Mouse (Mus musculus): ENCODE data around the gene Nckap5l.
A peak's percentile ranks its signal among the peaks of the same experiment; 100 is the strongest.

Gene Nckap5l

DNA sequence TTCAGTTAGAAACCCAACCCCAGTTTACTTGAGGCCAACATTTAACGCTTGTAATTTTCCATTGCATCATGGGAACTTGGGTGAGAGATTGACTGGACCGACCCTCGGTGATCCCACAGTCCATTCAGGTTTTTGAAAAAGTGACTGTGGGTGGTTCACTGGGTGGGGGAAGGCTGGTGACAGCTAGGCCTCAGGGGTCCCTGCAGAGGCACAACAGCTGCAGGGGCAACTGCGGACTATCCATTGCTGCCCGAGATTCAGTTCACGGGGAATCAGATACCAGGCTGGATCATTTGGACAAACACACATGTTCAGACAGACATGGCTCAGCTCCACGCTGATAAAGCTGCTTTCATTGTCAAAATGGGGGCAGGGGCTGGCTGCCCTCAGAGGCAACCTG lies 26.0 kb downstream of the Nckap5l start:
- no peak for DNase-seq (ENCODE audit: low spot score in 2 of 2)

DNA sequence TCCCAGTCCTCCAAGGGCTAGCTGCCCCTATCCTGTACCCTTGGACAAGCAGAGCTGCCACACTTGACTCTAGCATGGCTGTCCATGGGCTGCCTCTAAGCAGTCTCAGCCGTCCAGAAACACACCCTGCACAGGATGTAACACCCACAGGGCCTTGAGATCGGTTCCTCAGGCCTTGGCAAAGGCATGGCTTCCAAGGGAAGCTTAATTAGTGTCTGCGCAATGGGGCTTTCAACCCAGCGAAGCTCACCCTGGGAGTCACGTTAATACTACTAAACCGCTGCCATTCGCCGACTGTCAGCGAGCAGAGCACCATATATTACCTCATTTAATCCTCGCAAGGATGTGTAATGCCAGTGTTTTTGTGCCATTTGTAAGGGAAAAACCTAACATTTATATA lies 26.5 kb downstream of the Nckap5l start:
- no peak for DNase-seq (ENCODE audit: low spot score in 2 of 2)

- no peak for DNase-seq (ENCODE audit: low spot score in 2 of 2)
Observed at GRCm38 (mm10) chr15:99430394-99430793, 27.2 kb downstream of the Nckap5l start.

GRCm38 (mm10) chr15:99423884-99424283 lies 33.7 kb downstream of the Nckap5l start:
- no peak for DNase-seq (ENCODE audit: low spot score in 2 of 2)

- DNase-seq (ENCODE audit: low spot score in 2 of 2), result no peak
Observed at GRCm38 (mm10) chr15:99423131-99423530, 34.4 kb downstream of the Nckap5l start.

DNA sequence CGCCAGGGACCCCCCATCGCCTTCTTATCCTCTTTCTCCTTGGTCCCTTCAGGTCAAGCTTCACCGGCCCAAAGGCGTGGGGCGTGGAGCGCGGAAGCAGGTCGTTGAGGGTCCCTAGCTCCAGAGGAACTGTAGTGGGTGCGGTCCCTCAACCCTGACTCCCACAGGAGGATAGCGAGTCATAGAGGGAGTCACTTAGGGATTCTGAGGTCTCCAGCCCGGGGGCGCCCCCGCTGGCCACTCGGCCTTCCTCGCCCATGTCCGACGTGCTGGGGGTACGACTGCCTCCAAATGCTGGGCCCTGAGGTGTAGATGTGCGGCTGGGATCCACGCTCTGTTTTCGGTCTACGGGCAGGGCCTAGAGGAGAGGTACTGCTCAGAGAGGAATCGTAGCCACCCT lies 35.0 kb downstream of the Nckap5l start:
- DNase-seq (ENCODE audit: low spot score in 2 of 2), result no peak

DNA sequence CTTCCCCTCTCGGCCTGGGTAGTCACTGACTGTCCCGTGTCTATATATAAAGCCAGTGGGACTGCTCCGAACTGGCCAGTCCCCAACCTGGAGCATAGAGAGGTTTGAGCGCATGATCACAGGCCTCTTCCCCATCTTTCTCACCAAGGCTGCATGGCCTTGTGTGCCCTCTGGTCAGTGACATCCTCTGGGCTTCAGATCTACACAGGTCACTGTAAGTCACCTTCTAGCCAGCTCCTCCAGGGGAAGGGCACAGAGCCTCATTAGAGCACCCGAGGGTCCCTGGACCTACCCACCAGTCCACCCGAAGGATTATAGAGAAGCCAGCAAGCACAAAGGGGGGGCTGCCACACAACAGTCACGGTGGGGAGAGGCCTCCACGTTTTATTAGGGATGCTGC lies 35.9 kb downstream of the Nckap5l start:
- no peak for DNase-seq (ENCODE audit: low spot score in 2 of 2)

- DNase-seq (ENCODE audit: low spot score in 2 of 2), result no peak
Observed at GRCm38 (mm10) chr15:99421152-99421551, 36.4 kb downstream of the Nckap5l start.

GRCm38 (mm10) chr15:99420521-99421014 lies 37.0 kb downstream of the Nckap5l start:
- DNase-seq (ENCODE audit: low spot score in 2 of 2), result peak; percentile 63 to 66

DNA sequence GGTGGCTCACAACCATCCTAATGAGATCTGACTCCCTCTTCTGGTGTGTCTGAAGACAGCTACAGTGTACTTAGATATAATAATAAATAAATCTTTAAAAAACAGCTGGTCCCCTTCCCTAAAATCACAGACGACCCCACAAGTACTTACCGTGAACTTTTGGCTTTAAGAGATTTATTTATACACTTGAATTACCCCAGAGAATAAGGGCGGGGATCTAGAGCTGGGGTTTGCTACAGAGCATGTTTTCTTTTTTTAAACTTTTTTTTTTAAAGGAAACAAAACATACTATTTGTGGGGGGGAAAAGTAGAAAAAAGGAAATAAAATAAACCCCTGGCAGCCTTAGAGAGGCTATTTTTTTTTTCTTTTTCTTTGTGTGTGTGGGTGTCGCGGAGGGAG lies 37.4 kb downstream of the Nckap5l start:
- no peak for DNase-seq (ENCODE audit: low spot score in 2 of 2)

DNA sequence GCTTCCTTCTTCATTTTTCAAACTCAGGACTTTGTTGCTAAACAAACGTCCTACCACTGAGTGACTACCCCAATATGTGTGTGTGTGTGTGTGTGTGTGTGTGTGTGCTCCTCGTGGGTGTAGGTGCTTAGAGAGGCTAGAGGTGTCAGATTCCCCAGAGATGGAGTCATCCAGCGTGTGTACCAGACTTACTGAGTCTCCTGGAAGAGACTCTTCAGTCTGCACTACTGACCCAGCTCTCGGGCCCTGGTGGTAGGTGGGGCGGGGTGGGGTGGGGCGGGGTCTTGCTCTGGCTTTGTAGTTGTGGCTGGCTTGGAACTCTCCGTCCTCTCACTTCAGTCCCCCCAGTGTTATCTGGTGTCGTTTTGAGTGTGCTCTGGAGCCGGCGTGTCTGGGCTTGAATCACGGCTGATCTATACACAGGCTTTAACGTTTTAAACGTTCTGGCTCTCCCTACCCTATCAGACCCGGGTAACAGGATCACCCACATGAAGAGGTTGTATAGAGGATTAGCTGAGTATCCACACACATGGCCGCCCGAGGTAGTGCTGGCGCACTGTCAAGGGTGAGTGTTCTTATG lies 39.8 kb downstream of the Nckap5l start:
- no peak for DNase-seq (ENCODE audit: low spot score in 2 of 2)

DNA sequence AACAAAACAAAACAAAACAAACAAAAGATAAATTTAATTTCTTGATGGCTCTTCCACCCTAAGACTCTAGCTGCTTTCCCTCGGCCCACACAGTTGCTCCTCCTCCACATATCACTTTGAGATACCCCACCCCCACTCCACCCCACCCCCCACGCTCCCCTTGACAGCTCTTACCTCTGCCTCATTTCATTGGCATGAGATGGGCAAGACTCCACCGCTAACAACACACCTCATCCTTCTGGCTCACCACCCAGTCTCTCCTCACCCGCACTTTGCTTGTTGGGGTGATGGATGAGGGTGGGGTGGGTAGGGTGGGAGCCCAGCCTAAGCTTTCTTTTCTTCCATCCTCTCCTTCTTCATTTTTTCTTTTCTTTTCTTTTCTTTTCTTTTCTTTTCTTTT lies 40.6 kb downstream of the Nckap5l start:
- DNase-seq (ENCODE audit: low spot score in 2 of 2), result no peak

DNA sequence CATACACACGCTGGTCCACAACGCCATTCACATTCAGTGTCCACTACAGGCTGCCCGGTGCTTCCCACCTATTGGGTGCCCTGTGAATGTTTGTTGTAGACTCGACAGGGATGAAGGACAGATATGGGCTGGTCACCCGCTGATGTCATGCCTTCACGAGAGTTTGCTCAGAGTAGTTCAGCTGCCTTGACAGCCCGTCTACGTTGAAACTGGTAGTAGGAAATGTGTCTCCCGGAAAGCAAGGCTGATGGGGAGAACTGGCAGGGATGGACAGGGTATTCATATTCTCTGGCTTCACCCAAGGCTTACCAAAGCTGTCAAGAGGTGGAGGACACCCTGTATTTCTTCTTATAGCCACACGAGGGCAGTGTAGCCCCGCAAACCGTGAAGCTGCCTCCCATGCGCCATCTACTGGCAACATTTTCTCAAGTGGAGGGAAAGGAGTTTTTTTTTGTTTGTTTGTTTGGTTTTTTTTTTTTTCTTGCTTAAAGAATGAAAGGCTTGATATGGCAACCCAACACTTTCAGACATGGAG lies 41.1 kb downstream of the Nckap5l start:
- DNase-seq (ENCODE audit: low spot score in 2 of 2), result peak; percentile 80 to 83

DNA sequence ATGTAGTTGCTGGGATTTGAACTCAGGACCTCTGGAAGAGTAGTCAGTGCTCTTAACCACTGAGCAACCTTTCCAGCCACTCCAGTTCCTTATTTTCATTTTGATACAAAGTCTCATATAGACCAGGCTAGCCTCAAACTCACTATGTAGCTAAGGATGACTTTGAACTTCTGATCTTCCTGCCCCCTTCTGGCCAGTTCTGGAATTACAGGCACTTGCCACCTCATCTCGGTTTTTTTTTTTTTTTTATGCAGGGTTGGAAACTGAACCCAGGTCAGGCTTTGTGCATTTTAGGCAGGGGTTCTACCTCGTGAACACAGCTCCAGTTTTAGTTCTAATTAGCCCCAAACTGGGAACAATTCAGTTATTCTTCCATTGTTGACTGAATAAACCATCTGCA lies 41.8 kb downstream of the Nckap5l start:
- peak in 1 of 2 experiments; percentile 65 for DNase-seq (ENCODE audit: low spot score in 2 of 2)

DNA sequence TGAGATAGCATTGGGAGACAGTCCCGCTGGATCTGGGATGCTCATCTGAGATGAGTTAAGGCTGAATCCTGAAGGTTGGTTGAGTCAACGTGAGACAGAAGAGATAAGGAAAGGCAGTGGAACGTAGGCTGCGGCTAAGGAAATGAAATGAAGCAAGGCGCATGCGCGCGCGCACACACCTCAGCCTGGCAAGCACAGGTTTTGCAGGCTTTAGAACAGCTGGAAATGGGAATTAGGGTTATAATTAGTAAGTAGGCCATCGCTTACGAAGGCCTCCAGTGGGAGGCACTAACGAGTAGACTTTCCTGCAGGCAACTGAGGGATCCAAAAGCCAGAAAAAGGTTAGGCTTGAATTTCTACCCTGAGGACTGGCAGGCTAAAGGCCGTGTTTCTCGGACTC lies 45.8 kb downstream of the Nckap5l start:
- DNase-seq (ENCODE audit: low spot score in 2 of 2), result no peak

GRCm38 (mm10) chr15:99408845-99409244 lies 48.7 kb downstream of the Nckap5l start:
- DNase-seq (ENCODE audit: low spot score in 2 of 2), result no peak

DNA sequence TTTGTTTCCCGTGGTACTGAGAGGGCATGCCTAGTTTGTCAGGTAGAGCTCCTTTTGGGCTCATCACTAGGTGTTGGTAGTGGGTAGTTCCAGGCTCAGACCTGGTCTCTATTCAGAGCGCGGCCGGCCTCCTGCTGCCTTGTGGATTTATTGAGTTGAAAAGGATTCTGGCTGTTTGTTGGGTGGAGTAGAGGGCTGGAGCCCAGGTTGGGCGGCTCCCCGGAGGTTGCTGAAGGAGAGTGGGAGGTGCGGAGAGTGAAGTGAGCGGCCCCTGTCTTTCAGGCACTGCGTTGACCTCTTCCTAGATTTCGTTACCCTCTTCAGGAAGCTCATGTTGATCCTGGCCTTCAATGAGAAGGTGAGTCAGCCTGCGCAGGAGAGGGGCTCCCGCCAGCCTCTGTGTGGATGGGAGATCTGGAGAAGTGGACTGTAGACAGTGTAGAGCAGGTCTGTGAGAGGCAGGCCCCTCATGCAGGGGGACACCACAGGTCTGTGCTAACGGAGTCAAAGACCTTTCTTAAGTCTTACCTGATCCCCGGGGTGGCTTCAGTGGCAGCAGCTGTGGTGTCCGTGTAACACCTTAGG lies 50.5 kb downstream of the Nckap5l start:
- DNase-seq (ENCODE audit: low spot score in 2 of 2), result no peak

GRCm38 (mm10) chr15:99405150-99405549 lies 52.4 kb downstream of the Nckap5l start:
- DNase-seq (ENCODE audit: low spot score in 2 of 2), result no peak

- no peak for DNase-seq (ENCODE audit: low spot score in 2 of 2)
Observed at GRCm38 (mm10) chr15:99403159-99403889, 54.2 kb downstream of the Nckap5l start.

- DNase-seq (ENCODE audit: low spot score in 2 of 2), result no peak
Observed at GRCm38 (mm10) chr15:99400602-99401001, 56.9 kb downstream of the Nckap5l start.

- DNase-seq (ENCODE audit: low spot score in 2 of 2), result no peak
Observed at GRCm38 (mm10) chr15:99399503-99400245, 57.9 kb downstream of the Nckap5l start.

DNA sequence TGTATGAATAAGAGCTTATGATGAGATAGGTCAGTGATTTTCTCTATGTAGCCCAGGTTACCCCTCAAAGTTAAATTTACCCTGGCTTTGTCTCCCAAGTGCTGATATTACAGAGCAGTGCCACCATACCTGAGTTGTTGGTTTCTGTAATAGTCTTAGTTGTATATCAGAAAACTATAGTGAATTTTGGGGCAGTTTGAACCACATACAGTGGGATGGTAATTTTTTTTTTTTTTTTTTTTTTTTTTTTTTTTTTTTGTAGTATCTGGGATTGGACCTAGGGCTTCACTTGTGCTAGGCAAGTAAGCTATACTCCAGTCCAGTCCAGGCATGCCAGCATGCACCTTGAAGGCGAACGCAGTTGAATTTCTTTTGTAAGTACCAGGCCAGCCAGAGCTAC lies 59.9 kb downstream of the Nckap5l start:
- DNase-seq (ENCODE audit: low spot score in 2 of 2), result no peak
